Mouse (Mus musculus) hindbrain, embryonic 13.5 days (tissue): ENCODE measurements at regions not wholly inside any gene's neighbourhood (a gene's known extent, or its start where the extent isn't known, plus 50 kb on each side); places are given as distances from the start of the nearest gene placed in this dataset.
A peak's percentile ranks its signal among the peaks of the same experiment; 100 is the strongest.

ENCODE experiments used
- ATAC-seq: fragments of 200-750 bp; cut with Nextera tagmentation; 2 replicates; pipeline ENCODE4 v1.8.0; 2017; ENCODE audit warnings: moderate TSS enrichment; ENCODE audit not compliant: low FRiP score
- H3K27ac ChIP-seq: fragments of 300-500 bp; sonication (generic); 2 replicates; pipeline ENCODE4 v1.5.1; 2015; ENCODE audit warnings: inconsistent platforms, mild to moderate bottlenecking, moderate library complexity
- H3K27me3 ChIP-seq: fragments of 300-500 bp; sonication (generic); 2 replicates; pipeline ENCODE4 v1.6.1; 2015; ENCODE audit warnings: mild to moderate bottlenecking, inconsistent platforms
- H3K36me3 ChIP-seq: fragments of 300-500 bp; sonication (generic); 2 replicates; pipeline ENCODE4 v1.6.1; 2015; ENCODE audit warnings: mild to moderate bottlenecking, inconsistent platforms
- H3K4me1 ChIP-seq: fragments of 300-500 bp; sonication (generic); replicated peaks from 2 replicates; pipeline ENCODE4 v1.6.1; 2015; ENCODE audit warnings: inconsistent platforms
- H3K4me2 ChIP-seq: fragments of 300-500 bp; sonication (generic); 2 replicates; pipeline ENCODE4 v1.6.1; 2015; ENCODE audit warnings: inconsistent platforms, mild to moderate bottlenecking, moderate library complexity
- H3K4me3 ChIP-seq: fragments of 300-500 bp; sonication (generic); 2 replicates; pipeline ENCODE4 v1.5.1; 2015; ENCODE audit warnings: mild to moderate bottlenecking, inconsistent platforms
- H3K9ac ChIP-seq: fragments of 300-500 bp; sonication (generic); 2 replicates; pipeline ENCODE4 v1.6.1; 2015; ENCODE audit warnings: mild to moderate bottlenecking, inconsistent platforms
- H3K9me3 ChIP-seq: fragments of 300-500 bp; sonication (generic); 2 replicates; pipeline ENCODE4 v1.6.1; 2016; ENCODE audit warnings: inconsistent platforms
- WGBS: fragments of 180-500 bp; shearing (Covaris S2); methylation state at CpG from one replicate; pipeline ENCODE4 v1.1.7; 2015; 5-methylcytosine and 5-hydroxymethylcytosine counted together

DNA sequence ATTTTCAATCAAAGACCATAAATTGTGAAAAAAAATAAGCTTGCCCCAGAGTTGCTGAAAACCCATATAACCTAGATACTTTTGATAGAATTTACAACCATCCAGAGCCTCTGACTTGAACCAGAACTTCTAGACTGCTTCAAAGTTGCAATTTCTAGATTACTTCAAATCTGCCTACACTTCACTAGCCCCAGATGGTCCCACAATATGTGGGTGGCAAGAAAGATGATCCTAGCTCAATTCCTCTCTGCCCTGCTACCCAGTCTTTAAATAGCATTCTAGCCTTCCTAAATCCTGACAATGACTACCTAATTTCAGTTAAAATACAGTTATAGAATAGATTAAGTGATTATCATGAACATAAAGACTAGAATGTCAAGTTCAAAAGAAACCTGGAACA, 303.6 kb downstream of the Otol1 start:
- H3K27ac ChIP-seq, result no peak overlapping the region
- no peaks in the 10 kb centered on the region; the same call in 1 of the 2 replicates for H3K4me1 ChIP-seq
- H3K9me3 ChIP-seq, result no peaks in the 10 kb centered on the region
- no peak overlapping the region for H3K9ac ChIP-seq
- no peak overlapping the region for H3K4me3 ChIP-seq
- H3K4me2 ChIP-seq, result no peak overlapping the region
- no peaks in the 10 kb centered on the region for H3K36me3 ChIP-seq
- ATAC-seq, result no peak
- H3K27me3 ChIP-seq, result no peaks in the 10 kb centered on the region

DNA sequence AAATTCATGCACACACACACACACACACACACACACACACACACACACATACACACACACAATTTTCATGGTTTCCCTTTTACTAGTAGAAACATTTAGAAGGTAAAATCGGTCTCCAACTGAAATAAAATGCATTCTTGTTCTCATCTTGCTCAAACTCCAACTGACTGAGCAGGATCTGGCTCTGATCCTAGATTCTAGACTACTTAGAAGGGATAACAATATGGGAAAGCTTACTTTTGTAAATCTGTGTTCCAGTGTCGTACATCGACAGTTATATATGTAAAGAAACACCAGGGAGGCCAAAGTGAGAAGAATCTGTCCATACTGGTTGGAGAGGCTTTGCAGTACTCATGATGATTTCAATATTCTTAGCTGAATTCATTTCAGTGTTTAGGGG, 304.6 kb downstream of the Otol1 start:
- Histone ChIP-seq H3K27me3 (no peaks in the 10 kb centered on the region), H3K9ac (no peak overlapping the region), H3K36me3 (no peaks in the 10 kb centered on the region), H3K27ac (no peak overlapping the region), H3K4me3 (no peak overlapping the region), H3K9me3 (no peaks in the 10 kb centered on the region), H3K4me2 (no peak overlapping the region), H3K4me1 (no peaks in the 10 kb centered on the region; the same call in 1 of the 2 replicates)
- ATAC-seq, result no peak
- 81% methylated on average over 3 of the region's 3 CpGs for WGBS

DNA sequence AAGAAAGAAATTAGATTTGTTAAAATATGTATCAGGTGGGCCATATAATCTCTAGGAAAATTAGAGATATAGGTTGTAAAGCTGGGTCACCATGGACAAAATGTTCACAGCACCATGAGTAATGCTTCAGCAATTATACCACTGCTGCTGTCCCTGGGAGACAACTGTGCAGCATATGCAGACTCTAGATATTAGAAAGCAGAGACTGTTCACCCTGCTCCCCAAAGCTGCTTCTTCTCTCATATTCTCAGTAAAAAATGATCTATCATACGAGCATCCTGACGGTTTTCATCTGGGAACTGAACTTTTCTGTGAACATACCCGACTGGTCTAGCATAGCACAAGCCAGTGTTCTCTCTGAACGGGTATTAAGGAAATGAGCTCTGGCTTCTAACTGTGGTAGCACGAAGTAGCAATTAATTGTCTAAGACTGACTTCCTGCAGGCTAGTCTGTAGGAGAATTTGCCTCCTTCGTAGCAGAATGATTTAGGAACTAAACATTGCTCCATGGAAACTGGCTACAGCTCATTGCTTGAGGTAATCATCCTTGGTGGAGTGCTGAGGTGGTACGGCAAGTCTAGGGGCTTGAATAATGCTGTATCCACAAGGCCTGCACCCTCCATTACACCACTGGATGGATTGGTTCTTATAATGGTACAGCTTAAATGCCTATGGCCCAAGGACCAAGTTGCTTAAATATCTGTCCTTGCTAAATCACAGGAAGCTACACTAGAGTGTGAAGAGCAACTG, 305.9 kb downstream of the Otol1 start:
- Histone ChIP-seq H3K27me3 (no peaks in the 10 kb centered on the region), H3K27ac (no peak overlapping the region), H3K9me3 (no peaks in the 10 kb centered on the region), H3K4me2 (no peak overlapping the region), H3K4me3 (no peak overlapping the region), H3K9ac (no peak overlapping the region), H3K36me3 (no peaks in the 10 kb centered on the region), H3K4me1 (no peaks in the 10 kb centered on the region; the same call in 1 of the 2 replicates)
- 70% methylated on average over 7 of the region's 7 CpGs for WGBS
- peak; percentile 63 for ATAC-seq

DNA sequence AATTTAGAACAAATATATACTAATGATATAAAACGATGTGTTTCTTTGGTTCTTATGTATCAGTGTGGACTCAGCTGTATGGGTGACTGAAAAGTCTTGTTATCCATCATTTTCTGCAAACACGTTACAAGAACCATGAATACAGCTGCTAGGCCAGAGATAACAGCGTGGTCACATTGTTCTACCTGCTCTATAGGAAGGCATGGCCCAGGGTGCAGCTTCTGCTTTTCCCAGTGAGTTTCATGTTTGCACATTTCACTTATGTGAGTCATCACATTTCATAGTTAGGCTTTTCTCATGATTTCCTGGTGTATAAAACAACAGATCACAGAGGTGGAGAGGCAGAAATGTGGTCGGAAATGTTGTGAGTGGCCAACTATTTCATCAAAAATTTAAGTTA, 306.8 kb downstream of the Otol1 start:
- no peaks in the 10 kb centered on the region for H3K27me3 ChIP-seq
- no peaks in the 10 kb centered on the region; the same call in 1 of the 2 replicates for H3K4me1 ChIP-seq
- H3K9me3 ChIP-seq, result no peaks in the 10 kb centered on the region
- no peak overlapping the region for H3K27ac ChIP-seq
- H3K4me3 ChIP-seq, result no peak overlapping the region
- no peak overlapping the region for H3K4me2 ChIP-seq
- H3K9ac ChIP-seq, result no peak overlapping the region
- H3K36me3 ChIP-seq, result no peaks in the 10 kb centered on the region
- 93% methylated on average over 4 of the region's 4 CpGs for whole genome bisulfite sequencing
- ATAC-seq, result no peak

DNA sequence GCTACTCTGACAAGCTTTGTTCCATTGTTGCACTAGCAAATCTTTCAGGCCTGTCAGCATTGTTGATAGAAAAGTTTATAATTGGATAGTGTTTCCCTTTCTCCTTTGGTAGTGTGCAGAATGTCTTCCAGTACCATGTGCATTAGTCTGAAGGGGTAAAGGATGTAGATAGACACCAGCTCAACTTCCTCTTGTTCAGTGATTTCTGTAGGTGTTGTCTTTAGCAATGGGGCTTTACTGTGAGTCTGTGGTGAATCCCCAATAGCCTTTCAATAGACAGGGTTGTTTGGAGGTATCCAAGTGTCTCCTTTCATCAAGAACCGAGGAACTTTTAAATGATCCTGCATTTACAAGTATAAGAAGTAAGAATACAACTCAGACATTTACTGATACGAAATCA, 311.0 kb downstream of the Otol1 start:
- no peaks in the 10 kb centered on the region; the same call in 1 of the 2 replicates for H3K4me1 ChIP-seq
- 87% methylated on average over 2 of the region's 2 CpGs for WGBS
- no peaks in the 10 kb centered on the region for H3K36me3 ChIP-seq
- no peak for ATAC-seq
- no peak overlapping the region for H3K27ac ChIP-seq
- no peaks in the 10 kb centered on the region for H3K9me3 ChIP-seq
- no peak overlapping the region for H3K4me2 ChIP-seq
- H3K27me3 ChIP-seq, result no peaks in the 10 kb centered on the region
- no peak overlapping the region for H3K4me3 ChIP-seq
- H3K9ac ChIP-seq, result no peak overlapping the region

DNA sequence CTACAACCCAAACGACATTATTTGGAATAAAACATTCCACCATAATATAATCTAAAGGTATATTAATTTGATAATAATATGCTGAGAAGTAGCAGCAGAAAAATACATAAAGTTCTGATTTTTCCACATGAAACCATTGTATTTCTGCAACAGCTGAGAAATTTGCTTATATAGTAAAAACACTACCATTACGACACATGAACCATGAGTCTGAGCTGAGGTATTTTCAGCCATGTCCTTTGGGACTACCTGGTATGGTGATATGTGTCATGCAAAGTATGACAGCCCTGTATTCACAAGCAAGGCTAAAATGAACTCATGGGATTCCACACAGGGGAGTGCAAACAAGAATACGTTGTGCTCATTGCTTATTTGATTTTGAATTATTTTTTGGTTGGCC, 311.7 kb downstream of the Otol1 start:
- H3K9me3 ChIP-seq, result no peaks in the 10 kb centered on the region
- H3K9ac ChIP-seq, result no peak overlapping the region
- no peaks in the 10 kb centered on the region for H3K27me3 ChIP-seq
- H3K4me1 ChIP-seq, result no peaks in the 10 kb centered on the region
- H3K4me3 ChIP-seq, result no peak overlapping the region
- WGBS, result 83% methylated on average over 3 of the region's 3 CpGs
- ATAC-seq, result no peak
- H3K4me2 ChIP-seq, result no peak overlapping the region
- no peaks in the 10 kb centered on the region for H3K36me3 ChIP-seq
- H3K27ac ChIP-seq, result no peak overlapping the region

DNA sequence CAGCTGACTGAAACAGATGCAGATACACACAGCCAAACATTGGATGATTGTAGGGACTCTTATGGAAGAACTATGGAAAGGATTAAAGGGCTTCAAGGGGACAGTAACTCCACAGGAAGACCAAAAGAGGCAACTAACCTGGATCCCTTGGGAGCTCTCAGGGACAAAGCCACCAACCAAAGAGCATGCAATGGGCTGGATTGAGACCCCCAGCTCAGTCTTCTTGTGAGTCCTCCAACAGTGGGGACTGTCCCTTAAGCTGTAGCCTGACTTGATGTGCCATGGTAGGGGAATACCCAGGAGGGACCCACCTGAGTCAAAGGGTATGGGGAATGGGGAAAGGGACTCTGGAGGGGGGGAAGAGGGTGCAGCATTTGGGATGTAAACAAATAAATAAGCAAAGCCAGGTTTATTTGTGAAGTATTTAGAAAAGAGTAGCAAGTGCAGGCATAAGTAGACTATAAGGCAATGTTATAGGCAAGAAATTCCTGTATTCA, 313.8 kb downstream of the Otol1 start:
- no peaks in the 10 kb centered on the region for H3K27me3 ChIP-seq
- no peak overlapping the region for H3K9ac ChIP-seq
- H3K9me3 ChIP-seq, result no peaks in the 10 kb centered on the region
- H3K36me3 ChIP-seq, result no peaks in the 10 kb centered on the region
- H3K4me2 ChIP-seq, result no peak overlapping the region
- no peak overlapping the region for H3K27ac ChIP-seq
- no peak overlapping the region for H3K4me3 ChIP-seq
- no peaks in the 10 kb centered on the region for H3K4me1 ChIP-seq
- ATAC-seq, result no peak

DNA sequence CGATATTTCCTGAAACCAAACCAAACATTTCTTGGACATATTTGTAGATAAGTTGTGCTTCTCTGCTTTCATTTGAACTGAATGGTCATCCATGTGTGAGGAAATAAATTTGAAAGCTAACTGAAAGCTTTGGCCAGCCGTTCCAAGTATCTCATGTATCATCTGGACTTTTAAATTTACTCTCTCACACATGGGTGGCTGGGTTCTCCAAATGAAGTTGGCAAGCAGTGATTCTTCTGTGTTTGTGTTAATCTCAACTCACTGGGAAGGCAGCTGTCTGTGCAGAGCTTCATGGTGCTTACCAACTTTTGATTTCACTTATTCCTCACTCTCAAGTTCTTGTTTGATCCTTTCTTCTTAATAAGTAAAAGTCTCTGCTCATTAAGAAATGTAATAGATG, 317.3 kb downstream of the Otol1 start:
- no peak overlapping the region for H3K27ac ChIP-seq
- no peak overlapping the region for H3K9ac ChIP-seq
- no peaks in the 10 kb centered on the region for H3K9me3 ChIP-seq
- H3K27me3 ChIP-seq, result no peaks in the 10 kb centered on the region
- WGBS, result 89% methylated on average over 2 of the region's 2 CpGs
- ATAC-seq, result no peak
- H3K4me1 ChIP-seq, result no peaks in the 10 kb centered on the region
- no peak overlapping the region for H3K4me3 ChIP-seq
- no peak overlapping the region for H3K4me2 ChIP-seq
- H3K36me3 ChIP-seq, result no peaks in the 10 kb centered on the region
